Mouse (Mus musculus): ENCODE data around the gene Rac3. TPM values are rescaled to one million over a fixed set of nuclear protein-coding genes. Genes with fewer than 3 reads are reported as not detected.
A peak's percentile ranks its signal among the peaks of the same experiment; 100 is the strongest.
"Not testable (repeated sequence)": the region's sequence is repeated elsewhere in the genome, so short reads cannot be mapped to it uniquely, and the experiment has no call there.

Gene Rac3
- polyA plus RNA-seq (2014; fragmentation: Nextera tagmentation; extraction: Ambion mirVana) = 1.7 and 3.0 TPM in 2 replicates

- Histone ChIP-seq H3K4me2 (peak within 1 kb of the TSS; percentile 97), H3K4me3 (ENCODE audit: low read depth, low read length) (peak within 1 kb of the TSS; percentile 62), H3K9ac (ENCODE audit: low read depth, low read length) (peak within 1 kb of the TSS; percentile 70), H3K36me3 (ENCODE audit: control insufficient read depth, insufficient read depth, low read length) (0 out of 2 replicates have a peak, but pooled peaks cover 5% of the 10 kb centered on the region), H3K27ac (ENCODE audit: low read depth, low read length) (no peak within 1 kb of the TSS), H3K9me3 (replicated peaks; ENCODE audit: control insufficient read depth, low read length) (no peaks in the 10 kb centered on the region), H3K4me1 (ENCODE audit: control insufficient read depth, insufficient read depth, low read length) (peaks cover 9% of the 10 kb centered on the region), H3K27me3 (ENCODE audit: control insufficient read depth, insufficient read depth, low read length) (peaks cover 34% of the 10 kb centered on the region)
- under 1% methylated on average over 77 of the region's 90 CpGs for WGBS (ENCODE audit: insufficient replicate concordance)
- ATAC-seq (replicated peaks; ENCODE audit: insufficient number of reproducible peaks, low FRiP score, low TSS enrichment) = peak; percentile 56
These were observed at the start of gene Rac3 for GRCm38 (mm10) chr11:120721124-120722066. Gene Rac3, plus strand, starts transcription at chr11:120721470.

- ATAC-seq (replicated peaks; ENCODE audit: insufficient number of reproducible peaks, low FRiP score, low TSS enrichment) = peak; percentile 97
- H3K9ac ChIP-seq (ENCODE audit: low read depth, low read length) = peak within 1 kb of the TSS; percentile 90
- H3K4me2 ChIP-seq = peak within 1 kb of the TSS; percentile 86
- H3K36me3 ChIP-seq (ENCODE audit: control insufficient read depth, insufficient read depth, low read length) = no peaks in the 10 kb centered on the region
- H3K4me3 ChIP-seq (ENCODE audit: low read depth, low read length) = peak within 1 kb of the TSS; percentile 74
- H3K27me3 ChIP-seq (ENCODE audit: control insufficient read depth, insufficient read depth, low read length) = no peaks in the 10 kb centered on the region
- H3K9me3 ChIP-seq (replicated peaks; ENCODE audit: control insufficient read depth, low read length) = no peaks in the 10 kb centered on the region
- 2% methylated on average over 75 of the region's 83 CpGs for WGBS (ENCODE audit: insufficient replicate concordance)
- peaks cover 8% of the 10 kb centered on the region for H3K4me1 ChIP-seq (ENCODE audit: control insufficient read depth, insufficient read depth, low read length)
- H3K27ac ChIP-seq (ENCODE audit: low read depth, low read length) = peak within 1 kb of the TSS; percentile 89
These were observed 48.3 kb upstream of the Rac3 start, which contains the start of gene Aspscr1 for GRCm38 (mm10) chr11:120672687-120673593. Gene Aspscr1, plus strand, starts transcription at chr11:120672973.

- ATAC-seq (replicated peaks; ENCODE audit: insufficient number of reproducible peaks, low FRiP score, low TSS enrichment) = no peak
- H3K4me3 ChIP-seq (ENCODE audit: low read depth, low read length) = peak overlapping the region; percentile 74
- H3K9me3 ChIP-seq (replicated peaks; ENCODE audit: control insufficient read depth, low read length) = no peaks in the 10 kb centered on the region
- H3K36me3 ChIP-seq (ENCODE audit: control insufficient read depth, insufficient read depth, low read length) = peaks cover 3% of the 10 kb centered on the region; the same call in 1 of the 2 replicates
- WGBS (ENCODE audit: insufficient replicate concordance) = 36% methylated on average over 12 of the region's 12 CpGs
- H3K27ac ChIP-seq (ENCODE audit: low read depth, low read length) = peak overlapping the region; percentile 89
- H3K4me1 ChIP-seq (ENCODE audit: control insufficient read depth, insufficient read depth, low read length) = peaks cover 8% of the 10 kb centered on the region
- peak overlapping the region; percentile 90 for H3K9ac ChIP-seq (ENCODE audit: low read depth, low read length)
- no peaks in the 10 kb centered on the region for H3K27me3 ChIP-seq (ENCODE audit: control insufficient read depth, insufficient read depth, low read length)
- peak overlapping the region; percentile 86 for H3K4me2 ChIP-seq
These were observed 47.6 kb upstream of the Rac3 start for GRCm38 (mm10) chr11:120673594-120674122.

- not testable (repeated sequence) for H3K27me3 ChIP-seq (ENCODE audit: control insufficient read depth, insufficient read depth, low read length); ATAC-seq (replicated peaks; ENCODE audit: insufficient number of reproducible peaks, low FRiP score, low TSS enrichment); H3K9me3 ChIP-seq (replicated peaks; ENCODE audit: control insufficient read depth, low read length); H3K4me1 ChIP-seq (ENCODE audit: control insufficient read depth, insufficient read depth, low read length); H3K9ac ChIP-seq (ENCODE audit: low read depth, low read length); H3K27ac ChIP-seq (ENCODE audit: low read depth, low read length); H3K36me3 ChIP-seq (ENCODE audit: control insufficient read depth, insufficient read depth, low read length); H3K4me2 ChIP-seq; H3K4me3 ChIP-seq (ENCODE audit: low read depth, low read length)
- WGBS (ENCODE audit: insufficient replicate concordance) = 80% methylated on average over 4 of the region's 5 CpGs
These were observed 45.4 kb upstream of the Rac3 start for GRCm38 (mm10) chr11:120675875-120676274.

GRCm38 (mm10) chr11:120676951-120677350 lies 44.3 kb upstream of the Rac3 start:
- ATAC-seq (replicated peaks; ENCODE audit: insufficient number of reproducible peaks, low FRiP score, low TSS enrichment) = no peak
- peaks cover 6% of the 10 kb centered on the region; the same call in 1 of the 2 replicates for H3K36me3 ChIP-seq (ENCODE audit: control insufficient read depth, insufficient read depth, low read length)
- H3K27ac ChIP-seq (ENCODE audit: low read depth, low read length) = no peak overlapping the region
- WGBS (ENCODE audit: insufficient replicate concordance) = 86% methylated on average over 4 of the region's 4 CpGs
- H3K9ac ChIP-seq (ENCODE audit: low read depth, low read length) = no peak overlapping the region
- no peaks in the 10 kb centered on the region for H3K9me3 ChIP-seq (replicated peaks; ENCODE audit: control insufficient read depth, low read length)
- no peak overlapping the region for H3K4me3 ChIP-seq (ENCODE audit: low read depth, low read length)
- peaks cover 8% of the 10 kb centered on the region for H3K4me1 ChIP-seq (ENCODE audit: control insufficient read depth, insufficient read depth, low read length)
- H3K4me2 ChIP-seq = no peak overlapping the region
- no peaks in the 10 kb centered on the region for H3K27me3 ChIP-seq (ENCODE audit: control insufficient read depth, insufficient read depth, low read length)

GRCm38 (mm10) chr11:120679909-120680308 lies 41.4 kb upstream of the Rac3 start:
- ATAC-seq (replicated peaks; ENCODE audit: insufficient number of reproducible peaks, low FRiP score, low TSS enrichment) = no peak
- Histone ChIP-seq H3K4me1 (ENCODE audit: control insufficient read depth, insufficient read depth, low read length) (peaks cover 2% of the 10 kb centered on the region; the same call in 1 of the 2 replicates), H3K27me3 (ENCODE audit: control insufficient read depth, insufficient read depth, low read length) (no peaks in the 10 kb centered on the region), H3K27ac (ENCODE audit: low read depth, low read length) (no peak overlapping the region), H3K4me2 (no peak overlapping the region), H3K4me3 (ENCODE audit: low read depth, low read length) (no peak overlapping the region), H3K36me3 (ENCODE audit: control insufficient read depth, insufficient read depth, low read length) (peaks cover 9% of the 10 kb centered on the region; the same call in 1 of the 2 replicates), H3K9me3 (replicated peaks; ENCODE audit: control insufficient read depth, low read length) (no peaks in the 10 kb centered on the region), H3K9ac (ENCODE audit: low read depth, low read length) (no peak overlapping the region)
- 70% methylated on average over 3 of the region's 3 CpGs for WGBS (ENCODE audit: insufficient replicate concordance)

GRCm38 (mm10) chr11:120682683-120683082 lies 38.6 kb upstream of the Rac3 start:
- WGBS (ENCODE audit: insufficient replicate concordance) = 89% methylated on average over 5 of the region's 5 CpGs
- Histone ChIP-seq H3K27ac (ENCODE audit: low read depth, low read length) (no peak overlapping the region), H3K9ac (ENCODE audit: low read depth, low read length) (no peak overlapping the region), H3K36me3 (ENCODE audit: control insufficient read depth, insufficient read depth, low read length) (peaks cover 13% of the 10 kb centered on the region; the same call in 1 of the 2 replicates), H3K27me3 (ENCODE audit: control insufficient read depth, insufficient read depth, low read length) (no peaks in the 10 kb centered on the region), H3K9me3 (replicated peaks; ENCODE audit: control insufficient read depth, low read length) (no peaks in the 10 kb centered on the region), H3K4me2 (no peak overlapping the region), H3K4me1 (ENCODE audit: control insufficient read depth, insufficient read depth, low read length) (no peaks in the 10 kb centered on the region), H3K4me3 (ENCODE audit: low read depth, low read length) (no peak overlapping the region)
- no peak for ATAC-seq (replicated peaks; ENCODE audit: insufficient number of reproducible peaks, low FRiP score, low TSS enrichment)

GRCm38 (mm10) chr11:120683536-120683935 lies 37.7 kb upstream of the Rac3 start:
- Histone ChIP-seq H3K4me3 (ENCODE audit: low read depth, low read length) (no peak overlapping the region), H3K9me3 (replicated peaks; ENCODE audit: control insufficient read depth, low read length) (no peaks in the 10 kb centered on the region), H3K9ac (ENCODE audit: low read depth, low read length) (no peak overlapping the region), H3K27ac (ENCODE audit: low read depth, low read length) (no peak overlapping the region), H3K4me2 (no peak overlapping the region), H3K36me3 (ENCODE audit: control insufficient read depth, insufficient read depth, low read length) (peaks cover 10% of the 10 kb centered on the region; the same call in 1 of the 2 replicates), H3K4me1 (ENCODE audit: control insufficient read depth, insufficient read depth, low read length) (no peaks in the 10 kb centered on the region), H3K27me3 (ENCODE audit: control insufficient read depth, insufficient read depth, low read length) (no peaks in the 10 kb centered on the region)
- no peak for ATAC-seq (replicated peaks; ENCODE audit: insufficient number of reproducible peaks, low FRiP score, low TSS enrichment)
- 74% methylated on average over 3 of the region's 3 CpGs for WGBS (ENCODE audit: insufficient replicate concordance)

Measured in heart, embryonic 11.5 days (tissue).